Comparison of ENCODE assay signal across 18 mouse cellular contexts in the genomic region with DNA sequence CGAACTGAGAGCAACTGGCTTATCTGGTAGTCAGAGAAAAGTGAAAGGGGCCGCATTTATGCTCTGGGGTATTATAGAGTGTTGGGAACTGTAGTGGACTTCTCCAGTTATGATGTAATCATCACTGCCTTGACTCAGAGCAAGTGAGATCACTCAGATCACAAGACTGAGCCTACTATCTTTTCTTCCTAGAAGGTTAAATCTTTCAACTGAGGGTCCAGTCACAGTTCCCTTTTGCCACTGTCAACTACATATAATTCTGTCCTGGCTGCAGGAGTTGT. TPM values are rescaled to one million over a fixed set of nuclear protein-coding genes. Genes with fewer than 3 reads are reported as not detected.
A peak's percentile ranks its signal among the peaks of the same experiment; 100 is the strongest.
DNase-seq lines count a peak whose midpoint lies in the region; ATAC-seq and TF ChIP-seq lines count a peak whose summit lies in the region.
"Had no signal": no experiment of that assay in that cellular context is flagged by ENCODE, and none has a peak within 500 bp of the region (broad histone marks: within the 10 kb centered on the region; RNA-seq: fewer than 3 reads in every experiment).

No protein-coding gene starts in this region.

- no peak overlapping the region for H3K4me3 ChIP-seq in gastrocnemius, adult 2 months
- H3K4me3 ChIP-seq in lung, embryonic 16.5 days (ENCODE audit: low read length), result no peak overlapping the region
- no peak overlapping the region for H3K4me3 ChIP-seq in bone marrow macrophage, adult 2 months (ENCODE audit: insufficient read depth, low read length)
- no peak overlapping the region for H3K4me3 ChIP-seq in macrophage (ENCODE audit: inconsistent target)
- no peak overlapping the region for H3K4me3 ChIP-seq in midbrain, embryonic 11.5 days (ENCODE audit: low read depth, low read length)
- H3K4me3 ChIP-seq: embryonic facial prominence, embryonic 12.5 days; forebrain, embryonic 15.5 days; hindbrain, embryonic 13.5 days had no signal

- intact Hi-C loops in gastrocnemius, adult 2 months (cut with DNase I), result no loop called here
- intact Hi-C loops in left cerebral cortex, postnatal 36 days (cut with DNase I), result no loop called here

- peak overlapping the region; percentile 46; the same call in 1 of the 2 replicates for H3K27ac ChIP-seq in gastrocnemius, adult 2 months
- H3K27ac ChIP-seq in lung, embryonic 16.5 days (ENCODE audit: low read length), result peak overlapping the region; percentile 82
- peak overlapping the region; percentile 49; the same call in 1 of the 2 replicates for H3K27ac ChIP-seq in bone marrow macrophage, adult 2 months (ENCODE audit: insufficient read depth, low read depth, low read length)
- peak overlapping the region; percentile 19; the same call in 1 of the 2 replicates for H3K27ac ChIP-seq in macrophage
- no peak overlapping the region for H3K27ac ChIP-seq in midbrain, embryonic 11.5 days (ENCODE audit: low read depth, low read length)
- H3K27ac ChIP-seq: embryonic facial prominence, embryonic 12.5 days; forebrain, embryonic 15.5 days; hindbrain, embryonic 13.5 days; hindbrain, postnatal 0 days had no signal

- TF ChIP-seq CTCF in gastrocnemius, adult 2 months (IDR thresholded peaks at IDR 0.05), result no peak
- TF ChIP-seq CTCF in bone marrow macrophage, adult 2 months (IDR thresholded peaks at IDR 0.05; ENCODE audit: low read depth, low read length), result no peak

- no peaks in the 10 kb centered on the region; the same call in 1 of the 2 replicates for H3K4me1 ChIP-seq in lung, embryonic 16.5 days (replicated peaks; ENCODE audit: control insufficient read depth, insufficient read depth, low read length)
- H3K4me1 ChIP-seq in bone marrow macrophage, adult 2 months (ENCODE audit: control insufficient read depth, insufficient read depth, low read length), result peaks cover 61% of the 10 kb centered on the region
- 0 out of 2 replicates have a peak, but pooled peaks cover 1% of the 10 kb centered on the region for H3K4me1 ChIP-seq in midbrain, embryonic 11.5 days (ENCODE audit: control insufficient read depth, insufficient read depth, low read length)
- H3K4me1 ChIP-seq: forebrain, embryonic 15.5 days; hindbrain, embryonic 13.5 days had no signal

- no peaks in the 10 kb centered on the region for H3K9me3 ChIP-seq in lung, embryonic 16.5 days (ENCODE audit: control insufficient read depth, low read length)
- H3K9me3 ChIP-seq in midbrain, embryonic 11.5 days (ENCODE audit: control insufficient read depth, low read length), result no peaks in the 10 kb centered on the region
- H3K9me3 ChIP-seq: embryonic facial prominence, embryonic 12.5 days; forebrain, embryonic 15.5 days; hindbrain, embryonic 13.5 days had no signal

- H3K27me3 ChIP-seq in lung, embryonic 16.5 days (ENCODE audit: control insufficient read depth, insufficient read depth, low read depth, low read length), result no peaks in the 10 kb centered on the region
- no peaks in the 10 kb centered on the region for H3K27me3 ChIP-seq in midbrain, embryonic 11.5 days (ENCODE audit: control insufficient read depth, insufficient read depth, low read length)
- H3K27me3 ChIP-seq: embryonic facial prominence, embryonic 12.5 days; forebrain, embryonic 15.5 days; hindbrain, embryonic 13.5 days had no signal

- H3K36me3 ChIP-seq in lung, embryonic 16.5 days (ENCODE audit: control insufficient read depth, insufficient read depth, low read length), result no peaks in the 10 kb centered on the region
- H3K36me3 ChIP-seq in macrophage (ENCODE audit: inconsistent target), result no peaks in the 10 kb centered on the region
- no peaks in the 10 kb centered on the region for H3K36me3 ChIP-seq in midbrain, embryonic 11.5 days (ENCODE audit: control insufficient read depth, insufficient read depth, low read length)
- H3K36me3 ChIP-seq: embryonic facial prominence, embryonic 12.5 days; forebrain, embryonic 15.5 days; hindbrain, embryonic 13.5 days had no signal

- no peak; the same call in 1 of the 2 replicates for ATAC-seq in lung, embryonic 16.5 days (ENCODE audit: low read depth)
- no peak for ATAC-seq in midbrain, embryonic 11.5 days (ENCODE audit: low FRiP score)
- ATAC-seq: CD4-positive, CD25-positive, alpha-beta regulatory T cell, adult 4 months; forebrain, embryonic 15.5 days; hindbrain, postnatal 0 days had no signal

- 45% methylated on average over 2 of the region's 2 CpGs for WGBS in lung, embryonic 16.5 days
- WGBS in macrophage (ENCODE audit: missing documents), result 91% methylated on average over 2 of the region's 2 CpGs
- 93% methylated on average over 2 of the region's 2 CpGs for WGBS in midbrain, embryonic 11.5 days

- DNase-seq in gastrocnemius, adult 2 months, result no peak
- no peak for DNase-seq in gastrocnemius, adult 8-10 months (ENCODE audit: low spot score in 2 of 2)
- DNase-seq in lung, postnatal 36 days, result no peak
- no peak for DNase-seq in midbrain, embryonic 11.5 days (ENCODE audit: low spot score, missing footprints)
- no peak for DNase-seq in left cerebral cortex, postnatal 36 days (ENCODE audit: low spot score in 2 of 2)
- DNase-seq: adrenal gland, adult 2 months; adrenal gland, postnatal 25 days; B cell, adult 2 months; cerebellum, adult 8-10 months; cerebellum, postnatal 14 days had no signal

- H3K79me2 ChIP-seq in macrophage (ENCODE audit: inconsistent target), result no peaks in the 10 kb centered on the region

- H3K9ac ChIP-seq in lung, embryonic 16.5 days (ENCODE audit: low read length), result no peak overlapping the region
- no peak overlapping the region for H3K9ac ChIP-seq in midbrain, embryonic 11.5 days (ENCODE audit: low read length)
- H3K9ac ChIP-seq: embryonic facial prominence, embryonic 12.5 days; forebrain, embryonic 15.5 days; hindbrain, embryonic 13.5 days had no signal

- TF ChIP-seq POLR2A in bone marrow macrophage, adult 2 months (IDR thresholded peaks at IDR 0.05; ENCODE audit: borderline replicate concordance, low read depth, low read length), result no peak

- no peak overlapping the region for H3K4me2 ChIP-seq in lung, embryonic 16.5 days (ENCODE audit: low read depth, low read length)
- H3K4me2 ChIP-seq in midbrain, embryonic 11.5 days, result no peak overlapping the region
- H3K4me2 ChIP-seq: embryonic facial prominence, embryonic 12.5 days; forebrain, embryonic 15.5 days; hindbrain, embryonic 13.5 days had no signal

RNA-seq across cellular contexts. Expression of a gene that starts 27.0 kb away (rescaled TPM):
- 1 to 10 TPM; 1.2 to 3.2 TPM for total RNA-seq in gastrocnemius, adult 2 months (2021)
- total RNA-seq in gastrocnemius, adult 8-10 months (2022), result 1 to 10 TPM; 1.3 to 1.7 (median 1.6) TPM
- polyA plus RNA-seq in lung, embryonic 16.5 days (2015; fragmentation: Nextera tagmentation; extraction: Ambion mirVana), result 10.4 and 10.5 TPM in 2 replicates
- polyA plus RNA-seq in bone marrow macrophage, adult 2 months (2012; ENCODE audit: insufficient read depth, insufficient read length, missing spikeins), result 11.8 and 12.0 TPM in 2 replicates
- total RNA-seq in macrophage (2018; cell fraction: chromatin; rRNA removed), result 10 to 100 TPM in 25 of 26 experiments, 1 to 10 TPM in 1; 6.1 to 40.1 (median 19.3) TPM
- total RNA-seq in macrophage (2018; cell fraction: cytosol; rRNA removed), result 10 to 100 TPM; 19.1 to 84.1 (median 40.0) TPM
- total RNA-seq in macrophage (2018; cell fraction: nucleus; rRNA removed), result 10 to 100 TPM; 18.6 to 77.8 (median 39.3) TPM
- polyA plus RNA-seq in macrophage (2018), result 14.0 to 25.1 TPM (median 23.6 TPM) in 3 replicates
- polyA plus RNA-seq in midbrain, embryonic 11.5 days (2014; fragmentation: Nextera tagmentation; extraction: Ambion mirVana), result 13.1 and 16.8 TPM in 2 replicates
- total RNA-seq in left cerebral cortex, postnatal 36 days (2021), result 10 to 100 TPM; 21.5 to 27.9 TPM

RNA-seq across cellular contexts. Expression of a gene that starts 27.1 kb away (rescaled TPM):
- 10 to 100 TPM; 22.2 to 33.3 TPM for total RNA-seq in gastrocnemius, adult 2 months (2021)
- 10 to 100 TPM; 19.6 to 25.1 (median 21.2) TPM for total RNA-seq in gastrocnemius, adult 8-10 months (2022)
- polyA plus RNA-seq in lung, embryonic 16.5 days (2015; fragmentation: Nextera tagmentation; extraction: Ambion mirVana), result 118 and 132 TPM in 2 replicates
- polyA plus RNA-seq in bone marrow macrophage, adult 2 months (2012; ENCODE audit: insufficient read depth, insufficient read length, missing spikeins), result 39.7 and 40.5 TPM in 2 replicates
- 10 to 100 TPM in 4 of 26 experiments, 1 to 10 TPM in 22; 2.1 to 15.9 (median 6.4) TPM for total RNA-seq in macrophage (2018; cell fraction: chromatin; rRNA removed)
- total RNA-seq in macrophage (2018; cell fraction: cytosol; rRNA removed), result 10 to 100 TPM; 32.0 to 58.9 (median 43.4) TPM
- total RNA-seq in macrophage (2018; cell fraction: nucleus; rRNA removed), result 10 to 100 TPM in 25 of 26 experiments, 1 to 10 TPM in 1; 4.8 to 28.3 (median 18.9) TPM
- 37.3 to 87.4 TPM (median 41.8 TPM) in 3 replicates for polyA plus RNA-seq in macrophage (2018)
- 80.3 and 84.4 TPM in 2 replicates for polyA plus RNA-seq in midbrain, embryonic 11.5 days (2014; fragmentation: Nextera tagmentation; extraction: Ambion mirVana)
- total RNA-seq in left cerebral cortex, postnatal 36 days (2021), result 10 to 100 TPM; 55.9 to 60.9 TPM
